Mouse (Mus musculus) intestine, embryonic 15.5 days (tissue): ENCODE measurements around the gene Hnrnpr. TPM values are rescaled to one million over a fixed set of nuclear protein-coding genes. Genes with fewer than 3 reads are reported as not detected.

ENCODE experiments used
- ATAC-seq: fragments of 200-750 bp; cut with Nextera tagmentation; 2 replicates; pipeline ENCODE4 v1.8.0; 2017; ENCODE audit warnings: moderate TSS enrichment, moderate library complexity
- H3K27ac ChIP-seq: fragments of 300-500 bp; sonication (generic); 2 replicates; pipeline ENCODE4 v1.5.1; 2015; ENCODE audit warnings: mild to moderate bottlenecking, inconsistent platforms
- H3K27me3 ChIP-seq: fragments of 300-500 bp; sonication (generic); replicated peaks from 2 replicates; pipeline ENCODE4 v1.6.1; 2015; ENCODE audit warnings: inconsistent platforms
- H3K36me3 ChIP-seq: fragments of 300-500 bp; sonication (generic); 2 replicates; pipeline ENCODE4 v1.6.1; 2015; ENCODE audit warnings: inconsistent platforms
- H3K4me1 ChIP-seq: fragments of 300-500 bp; sonication (generic); replicated peaks from 2 replicates; pipeline ENCODE4 v1.6.1; 2015; ENCODE audit warnings: inconsistent platforms
- H3K4me2 ChIP-seq: fragments of 300-500 bp; sonication (generic); replicated peaks from 2 replicates; pipeline ENCODE4 v1.6.1; 2015; ENCODE audit warnings: mild to moderate bottlenecking, inconsistent platforms
- H3K4me3 ChIP-seq: fragments of 300-500 bp; sonication (generic); replicated peaks from 2 replicates; pipeline ENCODE4 v1.5.1; 2015; ENCODE audit warnings: inconsistent platforms
- H3K9ac ChIP-seq: fragments of 300-500 bp; sonication (generic); 2 replicates; pipeline ENCODE4 v1.6.1; 2015; ENCODE audit warnings: inconsistent platforms
- H3K9me3 ChIP-seq: fragments of 300-500 bp; sonication (generic); 2 replicates; pipeline ENCODE4 v1.6.1; 2016; ENCODE audit warnings: inconsistent platforms
- WGBS: fragments of 180-500 bp; shearing (Covaris S2); methylation state at CpG from one replicate; pipeline ENCODE4 v1.1.7; 2015; 5-methylcytosine and 5-hydroxymethylcytosine counted together
- polyA plus RNA-seq: library from polyadenylated mRNA; unstranded; fragments of >200 nt; fragmentation: Nextera tagmentation; extraction: Ambion mirVana; gene quantifications from 2 replicates; pipeline ENCODE4 v1.2.1, GENCODE M21; 2015

The Hnrnpr gene
- polyA plus RNA-seq, 1 experiment from 2014 or later, result 128 TPM

DNA sequence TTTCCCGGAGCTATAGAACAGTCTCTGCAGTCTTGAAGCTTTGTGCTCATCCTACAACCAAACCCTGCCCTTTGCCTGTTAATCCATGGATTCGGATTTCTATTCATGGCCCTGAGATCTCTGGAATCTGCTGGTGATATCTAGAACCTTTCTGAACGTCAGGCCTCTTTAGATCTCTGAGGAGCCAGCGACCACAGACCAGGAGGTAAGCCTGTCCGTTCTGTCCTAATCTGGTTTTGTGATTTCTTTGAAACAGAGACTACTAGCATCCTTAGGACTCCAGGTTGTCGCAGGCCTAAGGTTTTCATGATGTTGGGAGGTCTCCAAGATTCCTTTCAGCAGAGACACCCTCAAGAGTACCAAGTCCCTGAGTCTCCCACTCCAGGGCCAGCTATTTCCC, 25.9 kb upstream of the Hnrnpr start:
- H3K4me3 ChIP-seq, result peak overlapping the region; percentile 65
- H3K27ac ChIP-seq, result peak overlapping the region; percentile 94
- ATAC-seq, result peak; percentile 0; the same call in 1 of the 2 replicates
- WGBS, result 28% methylated on average over 6 of the region's 6 CpGs
- no peaks in the 10 kb centered on the region for H3K9me3 ChIP-seq
- H3K4me2 ChIP-seq, result peak overlapping the region; percentile 82
- no peaks in the 10 kb centered on the region for H3K27me3 ChIP-seq
- peaks cover 19% of the 10 kb centered on the region for H3K36me3 ChIP-seq
- H3K9ac ChIP-seq, result peak overlapping the region; percentile 50
- H3K4me1 ChIP-seq, result peaks cover 28% of the 10 kb centered on the region

GRCm38 (mm10) chr4:136285348-136285810, 25.4 kb upstream of the Hnrnpr start:
- peak overlapping the region; percentile 50 for H3K9ac ChIP-seq
- H3K4me1 ChIP-seq, result peaks cover 28% of the 10 kb centered on the region
- peaks cover 24% of the 10 kb centered on the region for H3K36me3 ChIP-seq
- H3K9me3 ChIP-seq, result no peaks in the 10 kb centered on the region
- WGBS, result under 1% methylated on average over 25 of the region's 25 CpGs
- peak; percentile 96 for ATAC-seq
- peak overlapping the region; percentile 94 for H3K27ac ChIP-seq
- peak overlapping the region; percentile 82 for H3K4me2 ChIP-seq
- H3K27me3 ChIP-seq, result no peaks in the 10 kb centered on the region
- peak overlapping the region; percentile 65 for H3K4me3 ChIP-seq

- Histone ChIP-seq H3K9ac (peak overlapping the region; percentile 72), H3K4me1 (peaks cover 28% of the 10 kb centered on the region), H3K27ac (peak overlapping the region; percentile 94), H3K9me3 (no peaks in the 10 kb centered on the region), H3K4me2 (peak overlapping the region; percentile 82), H3K4me3 (peak overlapping the region; percentile 65), H3K36me3 (peaks cover 29% of the 10 kb centered on the region), H3K27me3 (no peaks in the 10 kb centered on the region)
- WGBS, result under 1% methylated on average over 29 of the region's 29 CpGs
- peak; percentile 93 for ATAC-seq
These were observed 24.9 kb upstream of the Hnrnpr start for GRCm38 (mm10) chr4:136285811-136286371.

GRCm38 (mm10) chr4:136289918-136290780, 20.6 kb upstream of the Hnrnpr start:
- WGBS, result 68% methylated on average over 66 of the region's 66 CpGs
- Histone ChIP-seq H3K9ac (no peak overlapping the region), H3K4me3 (no peak overlapping the region), H3K36me3 (peaks cover 47% of the 10 kb centered on the region), H3K27me3 (no peaks in the 10 kb centered on the region), H3K9me3 (no peaks in the 10 kb centered on the region), H3K4me2 (no peak overlapping the region), H3K4me1 (peaks cover 6% of the 10 kb centered on the region), H3K27ac (no peak overlapping the region)
- no peak for ATAC-seq

- Histone ChIP-seq H3K27me3 (no peaks in the 10 kb centered on the region), H3K36me3 (peaks cover 47% of the 10 kb centered on the region), H3K27ac (no peak overlapping the region), H3K4me2 (no peak overlapping the region), H3K4me1 (peaks cover 6% of the 10 kb centered on the region), H3K9ac (no peak overlapping the region), H3K4me3 (no peak overlapping the region), H3K9me3 (no peaks in the 10 kb centered on the region)
- WGBS, result 77% methylated on average over 39 of the region's 39 CpGs
- ATAC-seq, result no peak
These were observed 19.8 kb upstream of the Hnrnpr start for GRCm38 (mm10) chr4:136290781-136291595.

DNA sequence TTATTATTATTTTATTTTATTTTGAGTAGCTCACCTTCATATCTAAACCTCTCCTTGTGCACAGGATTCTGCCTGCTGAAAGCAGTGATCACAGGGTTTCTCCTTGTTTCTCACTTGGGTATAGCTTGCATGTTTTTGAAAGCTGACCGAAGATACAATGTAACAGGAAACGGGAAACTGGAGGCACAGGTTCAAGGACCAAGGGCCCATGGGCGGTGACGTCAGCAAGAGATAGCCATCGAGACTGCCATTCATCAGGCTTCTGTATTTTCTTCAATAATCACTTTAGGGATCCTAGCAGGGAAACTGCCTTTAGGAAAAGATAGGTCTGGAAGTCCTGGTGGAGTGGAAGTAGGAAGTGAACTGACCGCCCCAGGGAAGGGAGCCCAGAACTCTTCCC, 19.1 kb upstream of the Hnrnpr start:
- no peak for ATAC-seq
- H3K9me3 ChIP-seq, result no peaks in the 10 kb centered on the region
- H3K4me3 ChIP-seq, result no peak overlapping the region
- H3K9ac ChIP-seq, result no peak overlapping the region
- peaks cover 2% of the 10 kb centered on the region for H3K4me1 ChIP-seq
- H3K36me3 ChIP-seq, result peaks cover 47% of the 10 kb centered on the region
- no peak overlapping the region for H3K27ac ChIP-seq
- H3K27me3 ChIP-seq, result no peaks in the 10 kb centered on the region
- no peak overlapping the region for H3K4me2 ChIP-seq
- WGBS, result 92% methylated on average over 6 of the region's 6 CpGs

GRCm38 (mm10) chr4:136295941-136296340, 14.8 kb upstream of the Hnrnpr start:
- H3K27ac ChIP-seq, result no peak overlapping the region
- H3K4me3 ChIP-seq, result no peak overlapping the region
- no peak overlapping the region for H3K4me2 ChIP-seq
- 64% methylated on average over 7 of the region's 7 CpGs for WGBS
- no peaks in the 10 kb centered on the region for H3K27me3 ChIP-seq
- no peak for ATAC-seq
- no peak overlapping the region for H3K9ac ChIP-seq
- H3K36me3 ChIP-seq, result peaks cover 18% of the 10 kb centered on the region
- no peaks in the 10 kb centered on the region for H3K4me1 ChIP-seq
- no peaks in the 10 kb centered on the region for H3K9me3 ChIP-seq

- peak; percentile 86 for ATAC-seq
- Histone ChIP-seq H3K27me3 (no peaks in the 10 kb centered on the region), H3K4me1 (no peaks in the 10 kb centered on the region; the same call in 1 of the 2 replicates), H3K9me3 (no peaks in the 10 kb centered on the region), H3K4me3 (no peak overlapping the region), H3K36me3 (no peaks in the 10 kb centered on the region), H3K27ac (no peak overlapping the region), H3K4me2 (no peak overlapping the region), H3K9ac (no peak overlapping the region)
- 43% methylated on average over 4 of the region's 4 CpGs for WGBS
These were observed 8.3 kb upstream of the Hnrnpr start for GRCm38 (mm10) chr4:136302462-136302861.

DNA sequence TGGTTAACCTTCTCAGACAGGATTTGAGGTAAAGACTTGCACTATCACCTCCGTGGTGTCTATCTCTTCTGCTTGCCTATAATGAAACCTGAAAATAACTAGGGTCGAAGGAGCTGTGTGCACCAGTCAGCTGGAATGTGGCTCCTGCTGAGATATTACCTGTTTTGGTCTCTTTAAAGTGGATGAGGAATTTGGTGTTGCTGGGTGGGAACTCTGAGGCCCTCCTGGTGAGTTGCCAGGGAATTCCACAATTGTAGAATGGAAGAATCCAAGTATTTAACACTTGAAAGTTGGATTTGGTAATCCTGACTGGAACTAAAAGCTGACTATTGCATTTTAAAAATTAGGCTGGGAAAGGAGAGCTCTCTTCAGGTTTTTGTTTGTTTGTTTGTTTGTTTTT, 6.6 kb upstream of the Hnrnpr start:
- H3K27ac ChIP-seq, result no peak overlapping the region
- H3K4me3 ChIP-seq, result no peak overlapping the region
- H3K4me1 ChIP-seq, result no peaks in the 10 kb centered on the region; the same call in 1 of the 2 replicates
- H3K9me3 ChIP-seq, result no peaks in the 10 kb centered on the region
- H3K9ac ChIP-seq, result no peak overlapping the region
- H3K36me3 ChIP-seq, result no peaks in the 10 kb centered on the region
- H3K27me3 ChIP-seq, result no peaks in the 10 kb centered on the region
- H3K4me2 ChIP-seq, result no peak overlapping the region
- no peak for ATAC-seq
- 44% methylated on average over 2 of the region's 2 CpGs for WGBS

- peaks cover 5% of the 10 kb centered on the region for H3K4me1 ChIP-seq
- no peak overlapping the region for H3K4me2 ChIP-seq
- H3K27me3 ChIP-seq, result no peaks in the 10 kb centered on the region
- H3K9me3 ChIP-seq, result no peaks in the 10 kb centered on the region
- no peak for ATAC-seq
- H3K36me3 ChIP-seq, result no peaks in the 10 kb centered on the region
- WGBS, result 60% methylated on average over 2 of the region's 2 CpGs
- no peak overlapping the region for H3K9ac ChIP-seq
- no peak overlapping the region for H3K27ac ChIP-seq
- H3K4me3 ChIP-seq, result no peak overlapping the region
These were observed 2.4 kb upstream of the Hnrnpr start for GRCm38 (mm10) chr4:136308355-136308754.

DNA sequence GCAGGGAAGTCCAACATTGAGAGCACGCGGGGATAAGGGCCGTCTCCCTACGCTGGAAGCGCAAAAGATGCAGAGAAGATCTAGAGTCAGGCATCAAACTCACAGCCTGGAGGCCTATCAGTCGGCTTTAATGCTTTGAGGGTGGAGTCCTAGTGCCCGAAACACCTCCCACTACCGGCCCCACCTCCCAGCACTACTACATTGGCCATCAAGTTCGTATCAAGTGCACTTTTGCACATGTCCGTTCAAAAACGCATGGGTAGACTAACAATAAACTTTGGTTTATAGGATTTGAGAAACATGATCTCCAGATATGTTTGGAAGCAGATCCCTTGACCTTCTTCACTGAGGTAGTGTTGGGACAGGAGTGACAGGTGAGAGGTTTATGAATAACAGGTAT, 962 bp upstream of the Hnrnpr start:
- WGBS, result 2% methylated on average over 11 of the region's 11 CpGs
- peak overlapping the region; percentile 58 for H3K9ac ChIP-seq

More for the DNA sequence above, 962 bp upstream of the Hnrnpr start:
- Histone ChIP-seq H3K27me3 (no peaks in the 10 kb centered on the region), H3K27ac (peak overlapping the region; percentile 92), H3K4me3 (peak overlapping the region; percentile 99), H3K36me3 (no peaks in the 10 kb centered on the region), H3K4me2 (peak overlapping the region; percentile 83), H3K4me1 (peaks cover 7% of the 10 kb centered on the region), H3K9me3 (no peaks in the 10 kb centered on the region)
- ATAC-seq, result peak; percentile 47
